Mouse (Mus musculus): ENCODE results near the gene Rai1. TPM values are rescaled to one million over a fixed set of nuclear protein-coding genes. Genes with fewer than 3 reads are reported as not detected.

Rai1 gene
- polyA plus RNA-seq, 1 experiment from 2014 or later, result 34.0 TPM

GRCm38 (mm10) chr11:60100827-60101555 is 3.8 kb upstream of the Rai1 start:
- ATAC-seq (ENCODE audit: low FRiP score, low read depth), result no peak
- Histone ChIP-seq H3K4me2 (replicated peaks) (no peak overlapping the region), H3K36me3 (no peaks in the 10 kb centered on the region), H3K4me1 (peaks cover 5% of the 10 kb centered on the region; the same call in 1 of the 2 replicates), H3K9ac (no peak overlapping the region), H3K27ac (no peak overlapping the region), H3K4me3 (no peak overlapping the region), H3K9me3 (no peaks in the 10 kb centered on the region), H3K27me3 (replicated peaks) (no peaks in the 10 kb centered on the region)
- WGBS, result 72% methylated on average over 4 of the region's 4 CpGs

DNA sequence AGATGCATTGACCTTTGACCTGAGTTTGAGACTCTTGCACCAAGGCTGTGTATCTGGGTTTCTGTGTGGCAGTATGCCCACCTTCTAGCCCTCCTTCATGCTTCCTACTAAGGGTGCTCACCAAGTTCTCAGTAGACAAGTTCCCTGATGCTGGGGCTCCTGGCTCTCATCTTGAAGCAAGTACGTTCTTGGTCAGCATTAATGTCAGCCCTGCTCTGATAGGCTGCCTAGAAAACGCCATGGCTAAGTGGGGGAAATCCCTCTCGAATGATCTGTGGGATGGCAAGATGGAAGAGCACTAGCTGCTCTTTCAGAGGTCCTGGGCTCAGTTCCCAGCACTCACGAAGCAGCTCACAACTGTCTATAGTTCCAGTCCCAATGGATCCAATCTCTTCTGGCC is 2.8 kb upstream of the Rai1 start:
- Histone ChIP-seq H3K27ac (no peak overlapping the region), H3K36me3 (no peaks in the 10 kb centered on the region), H3K4me2 (replicated peaks) (no peak overlapping the region), H3K27me3 (replicated peaks) (no peaks in the 10 kb centered on the region), H3K4me1 (peaks cover 13% of the 10 kb centered on the region), H3K9ac (no peak overlapping the region), H3K4me3 (no peak overlapping the region), H3K9me3 (no peaks in the 10 kb centered on the region)
- WGBS, result 84% methylated on average over 4 of the region's 4 CpGs
- no peak for ATAC-seq (ENCODE audit: low FRiP score, low read depth)

GRCm38 (mm10) chr11:60102664-60103063 is 2.1 kb upstream of the Rai1 start:
- Histone ChIP-seq H3K9ac (no peak overlapping the region), H3K36me3 (no peaks in the 10 kb centered on the region), H3K27ac (no peak overlapping the region), H3K9me3 (no peaks in the 10 kb centered on the region), H3K4me3 (no peak overlapping the region), H3K27me3 (replicated peaks) (no peaks in the 10 kb centered on the region), H3K4me1 (peaks cover 20% of the 10 kb centered on the region), H3K4me2 (replicated peaks) (no peak overlapping the region)
- WGBS, result 89% methylated on average over 6 of the region's 6 CpGs
- no peak for ATAC-seq (ENCODE audit: low FRiP score, low read depth)

DNA sequence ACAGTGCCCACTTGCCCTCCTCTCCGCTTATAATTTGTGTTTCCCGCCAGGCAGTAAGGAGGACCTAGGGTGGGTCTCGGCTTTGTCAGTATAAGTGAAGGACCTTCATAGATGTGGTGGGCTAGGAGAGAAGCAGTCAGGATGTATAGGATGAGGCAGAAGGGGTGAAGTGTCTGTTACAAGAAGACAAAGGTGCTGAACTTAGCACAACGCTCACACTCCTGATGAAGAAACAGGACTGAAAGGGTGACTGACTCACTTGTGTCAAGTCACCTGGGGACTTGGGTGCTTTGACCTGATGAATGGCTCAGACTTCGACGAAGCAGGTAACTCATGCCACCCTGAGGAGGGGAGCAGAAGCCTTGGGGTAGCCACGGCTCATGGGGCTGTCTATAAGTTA is 1.2 kb upstream of the Rai1 start:
- no peak overlapping the region for H3K4me2 ChIP-seq (replicated peaks)
- H3K27me3 ChIP-seq (replicated peaks), result no peaks in the 10 kb centered on the region
- H3K4me1 ChIP-seq, result peaks cover 29% of the 10 kb centered on the region
- H3K36me3 ChIP-seq, result no peaks in the 10 kb centered on the region
- no peak overlapping the region for H3K9ac ChIP-seq
- no peak for ATAC-seq (ENCODE audit: low FRiP score, low read depth)
- H3K9me3 ChIP-seq, result no peaks in the 10 kb centered on the region
- no peak overlapping the region for H3K4me3 ChIP-seq
- 85% methylated on average over 7 of the region's 7 CpGs for WGBS
- H3K27ac ChIP-seq, result no peak overlapping the region

GRCm38 (mm10) chr11:60105593-60106542 is 1.1 kb downstream of the Rai1 start:
- Histone ChIP-seq H3K4me1 (peaks cover 44% of the 10 kb centered on the region), H3K4me2 (replicated peaks) (peak overlapping the region; percentile 84), H3K27me3 (replicated peaks) (no peaks in the 10 kb centered on the region), H3K9me3 (no peaks in the 10 kb centered on the region), H3K4me3 (peak overlapping the region; percentile 100), H3K36me3 (no peaks in the 10 kb centered on the region), H3K27ac (peak overlapping the region; percentile 95), H3K9ac (peak overlapping the region; percentile 99)
- under 1% methylated on average over 88 of the region's 88 CpGs for WGBS
- peak; percentile 58 for ATAC-seq (ENCODE audit: low FRiP score, low read depth)

DNA sequence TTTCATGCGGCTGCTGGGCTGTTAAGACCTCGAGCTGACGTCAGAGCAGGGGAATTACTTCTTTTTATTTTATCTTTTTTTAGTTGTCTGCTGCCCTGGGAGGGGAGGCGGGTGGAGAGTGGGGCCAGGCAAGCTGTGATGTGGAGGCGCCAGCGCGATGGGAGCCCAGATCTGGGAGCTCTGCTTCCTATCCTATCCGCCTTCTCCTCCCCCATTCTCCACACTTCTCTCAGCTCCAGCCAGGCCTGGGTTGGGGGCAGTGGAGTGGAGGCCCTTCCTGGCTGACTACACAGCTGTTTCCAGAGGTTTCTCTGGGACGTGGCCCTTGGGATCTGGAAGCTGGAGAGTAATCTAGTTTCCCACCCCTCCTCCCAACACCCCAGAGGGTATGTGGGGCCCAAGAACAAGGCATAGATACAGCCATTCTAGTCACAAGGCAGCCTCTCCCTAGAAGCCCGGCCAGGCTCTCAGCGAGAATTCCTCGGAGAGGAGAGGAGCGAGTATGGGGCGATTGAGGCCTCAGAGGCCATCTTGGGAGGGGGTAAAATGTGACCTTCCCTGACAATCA is 1.8 kb downstream of the Rai1 start:
- peak overlapping the region; percentile 100 for H3K4me3 ChIP-seq
- H3K27ac ChIP-seq, result peak overlapping the region; percentile 95
- H3K36me3 ChIP-seq, result no peaks in the 10 kb centered on the region
- peaks cover 52% of the 10 kb centered on the region for H3K4me1 ChIP-seq
- peak; percentile 30 for ATAC-seq (ENCODE audit: low FRiP score, low read depth)
- 1% methylated on average over 14 of the region's 14 CpGs for WGBS
- no peaks in the 10 kb centered on the region for H3K27me3 ChIP-seq (replicated peaks)
- H3K9ac ChIP-seq, result peak overlapping the region; percentile 99
- H3K4me2 ChIP-seq (replicated peaks), result peak overlapping the region; percentile 84
- H3K9me3 ChIP-seq, result no peaks in the 10 kb centered on the region

DNA sequence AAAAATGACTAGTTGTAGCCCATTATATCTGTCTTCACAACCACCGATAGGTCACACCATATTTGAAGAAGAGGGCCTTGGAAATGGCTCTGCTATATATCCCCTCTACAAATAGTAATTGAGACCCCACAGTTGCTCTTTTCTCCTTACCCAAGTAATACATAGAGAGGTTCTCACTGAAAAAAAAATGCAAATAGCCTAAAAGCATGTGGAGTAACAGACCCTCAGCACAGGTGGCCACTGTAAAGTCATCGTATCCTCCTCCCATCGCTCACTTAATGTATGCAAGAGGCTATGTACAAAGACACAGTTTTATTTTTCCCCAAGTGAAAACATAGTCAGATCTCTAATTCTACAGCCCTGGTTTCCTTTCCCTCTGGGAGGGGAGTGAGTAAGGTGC is 2.6 kb downstream of the Rai1 start:
- H3K9me3 ChIP-seq, result no peaks in the 10 kb centered on the region
- H3K9ac ChIP-seq, result no peak overlapping the region
- ATAC-seq (ENCODE audit: low FRiP score, low read depth), result no peak
- H3K4me3 ChIP-seq, result no peak overlapping the region
- 75% methylated on average over 3 of the region's 3 CpGs for WGBS
- H3K36me3 ChIP-seq, result no peaks in the 10 kb centered on the region
- H3K27ac ChIP-seq, result no peak overlapping the region
- peaks cover 57% of the 10 kb centered on the region for H3K4me1 ChIP-seq
- peak overlapping the region; percentile 84 for H3K4me2 ChIP-seq (replicated peaks)
- H3K27me3 ChIP-seq (replicated peaks), result no peaks in the 10 kb centered on the region

DNA sequence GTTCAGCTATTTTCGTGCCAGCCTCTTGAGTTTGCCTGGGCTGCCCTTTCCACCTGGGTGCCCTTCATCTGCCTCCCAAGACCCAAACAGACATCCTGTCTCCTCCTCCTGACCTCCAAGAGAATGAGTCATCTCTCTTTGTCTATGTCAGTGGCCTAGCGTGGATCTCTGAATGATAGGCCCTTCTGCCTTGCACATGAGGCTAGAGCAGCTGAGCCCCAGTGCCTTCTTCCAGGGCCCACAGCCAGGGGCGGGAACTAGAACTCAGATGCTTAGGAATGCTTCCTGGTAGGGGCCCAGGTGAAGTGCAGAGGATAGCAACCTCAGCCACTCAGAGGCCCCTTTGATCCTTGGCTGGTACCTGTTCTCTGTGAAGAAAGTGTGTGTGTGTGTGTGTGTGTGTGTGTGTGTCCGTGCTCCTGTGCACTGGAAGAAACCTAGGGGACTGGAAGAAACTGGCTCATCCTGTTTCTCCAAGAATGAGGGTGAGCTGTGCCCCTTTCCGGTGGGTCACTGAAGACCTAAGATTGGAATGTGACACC is 3.9 kb downstream of the Rai1 start:
- no peaks in the 10 kb centered on the region for H3K36me3 ChIP-seq
- WGBS, result 52% methylated on average over 5 of the region's 5 CpGs
- no peaks in the 10 kb centered on the region for H3K9me3 ChIP-seq
- peak overlapping the region; percentile 37 for H3K4me2 ChIP-seq (replicated peaks)
- H3K4me3 ChIP-seq, result no peak overlapping the region
- peak overlapping the region; percentile 36; the same call in 1 of the 2 replicates for H3K9ac ChIP-seq
- no peak overlapping the region for H3K27ac ChIP-seq
- H3K27me3 ChIP-seq (replicated peaks), result no peaks in the 10 kb centered on the region
- no peak for ATAC-seq (ENCODE audit: low FRiP score, low read depth)
- H3K4me1 ChIP-seq, result peaks cover 70% of the 10 kb centered on the region

GRCm38 (mm10) chr11:60110386-60110785 is 5.6 kb downstream of the Rai1 start:
- no peaks in the 10 kb centered on the region for H3K36me3 ChIP-seq

GRCm38 (mm10) chr11:60111576-60111975 is 6.8 kb downstream of the Rai1 start:
- H3K36me3 ChIP-seq, result no peaks in the 10 kb centered on the region
- H3K9ac ChIP-seq, result no peak overlapping the region
- peaks cover 81% of the 10 kb centered on the region for H3K4me1 ChIP-seq
- WGBS, result 96% methylated on average over 2 of the region's 2 CpGs
- no peaks in the 10 kb centered on the region for H3K27me3 ChIP-seq (replicated peaks)
- H3K4me2 ChIP-seq (replicated peaks), result no peak overlapping the region
- no peak overlapping the region for H3K27ac ChIP-seq
- ATAC-seq (ENCODE audit: low FRiP score, low read depth), result no peak
- no peaks in the 10 kb centered on the region for H3K9me3 ChIP-seq
- H3K4me3 ChIP-seq, result no peak overlapping the region

More at GRCm38 (mm10) chr11:60110386-60110785, 5.6 kb downstream of the Rai1 start:
- Histone ChIP-seq H3K9me3 (no peaks in the 10 kb centered on the region), H3K27me3 (replicated peaks) (no peaks in the 10 kb centered on the region), H3K4me2 (replicated peaks) (no peak overlapping the region), H3K4me3 (no peak overlapping the region), H3K27ac (no peak overlapping the region), H3K9ac (no peak overlapping the region), H3K4me1 (peaks cover 79% of the 10 kb centered on the region)
- WGBS, result 78% methylated on average over 5 of the region's 5 CpGs
- ATAC-seq (ENCODE audit: low FRiP score, low read depth), result no peak

- no peak for ATAC-seq (ENCODE audit: low FRiP score, low read depth)
- peak overlapping the region; percentile 84 for H3K4me2 ChIP-seq (replicated peaks)
- H3K27me3 ChIP-seq (replicated peaks), result no peaks in the 10 kb centered on the region
- peak overlapping the region; percentile 66; the same call in 1 of the 2 replicates for H3K9ac ChIP-seq
- no peaks in the 10 kb centered on the region for H3K36me3 ChIP-seq
- no peak overlapping the region for H3K4me3 ChIP-seq
- H3K9me3 ChIP-seq, result no peaks in the 10 kb centered on the region
- WGBS, result 4% methylated on average over 4 of the region's 4 CpGs
- H3K27ac ChIP-seq, result peak overlapping the region; percentile 87
- peaks cover 61% of the 10 kb centered on the region for H3K4me1 ChIP-seq
Measured at GRCm38 (mm10) chr11:60113624-60114023, 8.8 kb downstream of the Rai1 start.
